Mouse (Mus musculus) right cerebral cortex, postnatal 36 days (tissue): Measurements from ENCODE around the gene Rbm38.
A peak's percentile ranks its signal among the peaks of the same experiment; 100 is the strongest.

Experiments
- DNase-seq, 2 experiments: peaks; one replicate each; pipeline ENCODE4 v3.0.0; 2022; ENCODE audit warnings: low spot score in 2 of 2, mixed read lengths in 1 of 2

Rbm38 gene

GRCm38 (mm10) chr2:173020430-173020829 is at the start of gene Rbm38:
Rbm38 (plus strand) TSS chr2:173020498.
- DNase-seq, result no peak

- no peak for DNase-seq
These were observed 48.4 kb upstream of the Rbm38 start for GRCm38 (mm10) chr2:172971865-172972264.

GRCm38 (mm10) chr2:172973806-172974565 is 46.3 kb upstream of the Rbm38 start:
- no peak for DNase-seq

- no peak for DNase-seq
These were observed 45.6 kb upstream of the Rbm38 start for GRCm38 (mm10) chr2:172974701-172975100.

- no peak for DNase-seq
These were observed 45.1 kb upstream of the Rbm38 start for GRCm38 (mm10) chr2:172975159-172975558.

- DNase-seq, result no peak
These were observed 43.5 kb upstream of the Rbm38 start for GRCm38 (mm10) chr2:172976661-172977238.

GRCm38 (mm10) chr2:172977409-172978130 is 42.7 kb upstream of the Rbm38 start, which contains the start of gene Spo11:
Spo11 (plus strand) TSS chr2:172977700.
- no peak for DNase-seq

GRCm38 (mm10) chr2:172978131-172978633 is 42.1 kb upstream of the Rbm38 start:
- DNase-seq, result no peak

GRCm38 (mm10) chr2:172979666-172980345 is 40.5 kb upstream of the Rbm38 start:
- DNase-seq, result no peak

- DNase-seq, result no peak
These were observed 37.3 kb upstream of the Rbm38 start for GRCm38 (mm10) chr2:172982776-172983561.

- DNase-seq, result no peak
These were observed 30.1 kb upstream of the Rbm38 start for GRCm38 (mm10) chr2:172990161-172990560.

- peak; percentile 54 to 70 for DNase-seq
These were observed 24.1 kb upstream of the Rbm38 start for GRCm38 (mm10) chr2:172996207-172996606.

GRCm38 (mm10) chr2:172997748-172998147 is 22.6 kb upstream of the Rbm38 start:
- DNase-seq, result no peak

GRCm38 (mm10) chr2:172998478-172998877 is 21.8 kb upstream of the Rbm38 start:
- no peak for DNase-seq

- peak; percentile 96 to 97 for DNase-seq
These were observed 20.5 kb upstream of the Rbm38 start, which contains the start of gene Rae1 for GRCm38 (mm10) chr2:172999630-173000284. Rae1 (plus strand) TSS chr2:173000117.

GRCm38 (mm10) chr2:173000285-173000652 is 20.0 kb upstream of the Rbm38 start:
- no peak for DNase-seq

GRCm38 (mm10) chr2:173000921-173001320 is 19.4 kb upstream of the Rbm38 start:
- DNase-seq, result no peak

- no peak for DNase-seq
These were observed 16.6 kb upstream of the Rbm38 start for GRCm38 (mm10) chr2:173003737-173004136.

- no peak for DNase-seq
These were observed 10.0 kb upstream of the Rbm38 start for GRCm38 (mm10) chr2:173010220-173010717.

GRCm38 (mm10) chr2:173011440-173011839 is 8.9 kb upstream of the Rbm38 start:
- DNase-seq, result no peak
